Mouse (Mus musculus) embryo, embryonic 11.5 days (tissue): ENCODE measurements around the gene Tdp1.

Experiments used
- DNase-seq: peaks from one replicate; pipeline ENCODE4 v3.0.0-alpha.2; 2012; ENCODE audit warnings: low read depth, low spot score

Tdp1 gene

GRCm38 (mm10) chr12:100000381-100000780 is 116.1 kb downstream of the Tdp1 start:
- no peak for DNase-seq

- no peak for DNase-seq
Measured at GRCm38 (mm10) chr12:100001246-100001645, 116.9 kb downstream of the Tdp1 start.

GRCm38 (mm10) chr12:100001910-100002309 is 117.6 kb downstream of the Tdp1 start:
- DNase-seq = no peak

GRCm38 (mm10) chr12:100002914-100003587 is 118.7 kb downstream of the Tdp1 start:
- DNase-seq = peak; percentile 11
